Mouse (Mus musculus) lung, embryonic 15.5 days (tissue): ENCODE measurements around the gene Aptx. TPM values are rescaled to one million over a fixed set of nuclear protein-coding genes. Genes with fewer than 3 reads are reported as not detected.
A peak's percentile ranks its signal among the peaks of the same experiment; 100 is the strongest.

Experiments used
- ATAC-seq: fragments of 200-750 bp; cut with Nextera tagmentation; 2 replicates; pipeline ENCODE4 v1.8.0; 2017; ENCODE audit warnings: moderate number of reproducible peaks, borderline replicate concordance; ENCODE audit not compliant: low FRiP score, low TSS enrichment; ENCODE audit errors: extremely low read depth
- H3K27ac ChIP-seq: fragments of 300-500 bp; sonication (generic); 2 replicates; pipeline ENCODE4 v1.5.1; 2015; ENCODE audit warnings: moderate library complexity, mild to moderate bottlenecking, inconsistent platforms
- H3K27me3 ChIP-seq: fragments of 300-500 bp; sonication (generic); 2 replicates; pipeline ENCODE4 v1.6.1; 2015; ENCODE audit warnings: inconsistent platforms
- H3K36me3 ChIP-seq: fragments of 300-500 bp; sonication (generic); 2 replicates; pipeline ENCODE4 v1.6.1; 2015; ENCODE audit warnings: inconsistent platforms
- H3K4me1 ChIP-seq: fragments of 300-500 bp; sonication (generic); 2 replicates; pipeline ENCODE4 v1.6.1; 2015; ENCODE audit warnings: inconsistent platforms
- H3K4me2 ChIP-seq: fragments of 300-500 bp; sonication (generic); 2 replicates; pipeline ENCODE4 v1.6.1; 2015; ENCODE audit warnings: inconsistent platforms, mild to moderate bottlenecking, moderate library complexity
- H3K4me3 ChIP-seq: fragments of 300-500 bp; sonication (generic); 2 replicates; pipeline ENCODE4 v1.5.1; 2015; ENCODE audit warnings: mild to moderate bottlenecking, inconsistent platforms
- H3K9ac ChIP-seq: fragments of 300-500 bp; sonication (generic); 2 replicates; pipeline ENCODE4 v1.6.1; 2015; ENCODE audit warnings: inconsistent platforms
- H3K9me3 ChIP-seq: fragments of 300-500 bp; sonication (generic); 2 replicates; pipeline ENCODE4 v1.6.1; 2016; ENCODE audit warnings: inconsistent platforms
- WGBS: fragments of 180-500 bp; shearing (Covaris S2); methylation state at CpG from one replicate; pipeline ENCODE4 v1.1.7; 2015; 5-methylcytosine and 5-hydroxymethylcytosine counted together
- polyA plus RNA-seq: library from polyadenylated mRNA; unstranded; fragments of >200 nt; fragmentation: Nextera tagmentation; extraction: Ambion mirVana; gene quantifications from 2 replicates; pipeline ENCODE4 v1.2.1, GENCODE M21; 2015

The Aptx gene
- 27.1 and 28.6 TPM in 2 replicates for polyA plus RNA-seq

GRCm38 (mm10) chr4:40702797-40703709 is at the start of gene Aptx:
Gene Aptx, minus strand, starts transcription at chr4:40703194.
- Histone ChIP-seq H3K9me3 (no peaks in the 10 kb centered on the region), H3K4me1 (peaks cover 18% of the 10 kb centered on the region), H3K27me3 (no peaks in the 10 kb centered on the region), H3K27ac (peak within 1 kb of the TSS; percentile 98), H3K4me3 (peak within 1 kb of the TSS; percentile 61), H3K36me3 (no peaks in the 10 kb centered on the region), H3K4me2 (peak within 1 kb of the TSS; percentile 67), H3K9ac (peak within 1 kb of the TSS; percentile 67)
- ATAC-seq: peak; percentile 92
- under 1% methylated on average over 42 of the region's 42 CpGs for WGBS

- no peak overlapping the region for H3K4me3 ChIP-seq
- WGBS: 72% methylated on average over 1 of the region's 1 CpGs
- H3K27me3 ChIP-seq: no peaks in the 10 kb centered on the region
- no peaks in the 10 kb centered on the region for H3K4me1 ChIP-seq
- no peak overlapping the region for H3K27ac ChIP-seq
- no peak for ATAC-seq
- H3K36me3 ChIP-seq: peaks cover 82% of the 10 kb centered on the region
- H3K9me3 ChIP-seq: no peaks in the 10 kb centered on the region
- no peak overlapping the region for H3K4me2 ChIP-seq
- no peak overlapping the region for H3K9ac ChIP-seq
These were observed 32.4 kb upstream of the Aptx start for GRCm38 (mm10) chr4:40735351-40735750.

GRCm38 (mm10) chr4:40731262-40731661 is 28.3 kb upstream of the Aptx start:
- no peak overlapping the region for H3K27ac ChIP-seq
- no peak for ATAC-seq
- no peaks in the 10 kb centered on the region for H3K9me3 ChIP-seq
- H3K9ac ChIP-seq: no peak overlapping the region
- H3K36me3 ChIP-seq: peaks cover 84% of the 10 kb centered on the region
- no peak overlapping the region for H3K4me2 ChIP-seq
- peaks cover 7% of the 10 kb centered on the region; the same call in 1 of the 2 replicates for H3K4me1 ChIP-seq
- no peaks in the 10 kb centered on the region for H3K27me3 ChIP-seq
- H3K4me3 ChIP-seq: no peak overlapping the region

- no peak overlapping the region for H3K4me3 ChIP-seq
- H3K9me3 ChIP-seq: no peaks in the 10 kb centered on the region
- peaks cover 21% of the 10 kb centered on the region for H3K4me1 ChIP-seq
- H3K27ac ChIP-seq: no peak overlapping the region
- 0 out of 2 replicates have a peak overlapping the region, but pooled peaks have one; percentile 4 for H3K9ac ChIP-seq
- WGBS: 65% methylated on average over 1 of the region's 1 CpGs
- H3K4me2 ChIP-seq: no peak overlapping the region
- no peaks in the 10 kb centered on the region for H3K27me3 ChIP-seq
- ATAC-seq: no peak
- peaks cover 67% of the 10 kb centered on the region for H3K36me3 ChIP-seq
These were observed 24.3 kb upstream of the Aptx start for GRCm38 (mm10) chr4:40727247-40727646.

- peaks cover 29% of the 10 kb centered on the region for H3K4me1 ChIP-seq
- no peak overlapping the region for H3K9ac ChIP-seq
- H3K36me3 ChIP-seq: peaks cover 50% of the 10 kb centered on the region
- ATAC-seq: no peak
- H3K4me3 ChIP-seq: no peak overlapping the region
- H3K9me3 ChIP-seq: no peaks in the 10 kb centered on the region
- H3K4me2 ChIP-seq: no peak overlapping the region
- H3K27ac ChIP-seq: no peak overlapping the region
- no peaks in the 10 kb centered on the region for H3K27me3 ChIP-seq
These were observed 22.6 kb upstream of the Aptx start for GRCm38 (mm10) chr4:40725554-40725953.

GRCm38 (mm10) chr4:40725141-40725540 is 22.1 kb upstream of the Aptx start:
- ATAC-seq: no peak
- Histone ChIP-seq H3K4me3 (0 out of 2 replicates have a peak overlapping the region, but pooled peaks have one; percentile 93), H3K4me1 (peaks cover 29% of the 10 kb centered on the region), H3K4me2 (peak overlapping the region; percentile 76), H3K9ac (no peak overlapping the region), H3K9me3 (no peaks in the 10 kb centered on the region), H3K27ac (no peak overlapping the region), H3K27me3 (no peaks in the 10 kb centered on the region), H3K36me3 (peaks cover 47% of the 10 kb centered on the region)
- 78% methylated on average over 7 of the region's 7 CpGs for WGBS

- H3K9ac ChIP-seq: peak overlapping the region; percentile 97
- peak overlapping the region; percentile 76 for H3K4me2 ChIP-seq
- peaks cover 29% of the 10 kb centered on the region for H3K4me1 ChIP-seq
- peak overlapping the region; percentile 93 for H3K4me3 ChIP-seq
- H3K27ac ChIP-seq: peak overlapping the region; percentile 99
- peak; percentile 86 for ATAC-seq
- H3K36me3 ChIP-seq: peaks cover 28% of the 10 kb centered on the region
- no peaks in the 10 kb centered on the region for H3K9me3 ChIP-seq
- 1% methylated on average over 59 of the region's 62 CpGs for WGBS
- no peaks in the 10 kb centered on the region for H3K27me3 ChIP-seq
These were observed 19.9 kb upstream of the Aptx start for GRCm38 (mm10) chr4:40722687-40723460.

GRCm38 (mm10) chr4:40722011-40722666 is 19.1 kb upstream of the Aptx start, which contains the start of gene Dnaja1:
Gene Dnaja1, plus strand, starts transcription at chr4:40722150.
- Histone ChIP-seq H3K36me3 (peaks cover 23% of the 10 kb centered on the region), H3K9ac (peak within 1 kb of the TSS; percentile 97), H3K27me3 (no peaks in the 10 kb centered on the region), H3K4me2 (peak within 1 kb of the TSS; percentile 76), H3K4me3 (peak within 1 kb of the TSS; percentile 93), H3K27ac (peak within 1 kb of the TSS; percentile 99), H3K9me3 (no peaks in the 10 kb centered on the region), H3K4me1 (peaks cover 25% of the 10 kb centered on the region)
- ATAC-seq: peak; percentile 95
- under 1% methylated on average over 45 of the region's 54 CpGs for WGBS

GRCm38 (mm10) chr4:40720910-40721309 is 17.9 kb upstream of the Aptx start:
- Histone ChIP-seq H3K4me2 (peak overlapping the region; percentile 76; the same call in 1 of the 2 replicates), H3K9ac (no peak overlapping the region), H3K36me3 (peaks cover 14% of the 10 kb centered on the region), H3K9me3 (no peaks in the 10 kb centered on the region), H3K4me3 (no peak overlapping the region), H3K27me3 (no peaks in the 10 kb centered on the region), H3K4me1 (peaks cover 21% of the 10 kb centered on the region), H3K27ac (peak overlapping the region; percentile 99)
- no peak for ATAC-seq
- 90% methylated on average over 8 of the region's 8 CpGs for WGBS

- Histone ChIP-seq H3K4me1 (peaks cover 7% of the 10 kb centered on the region), H3K36me3 (no peaks in the 10 kb centered on the region), H3K27me3 (no peaks in the 10 kb centered on the region), H3K9ac (no peak overlapping the region), H3K27ac (no peak overlapping the region), H3K4me3 (no peak overlapping the region), H3K4me2 (no peak overlapping the region), H3K9me3 (no peaks in the 10 kb centered on the region)
- ATAC-seq: no peak
- WGBS: 87% methylated on average over 3 of the region's 3 CpGs
These were observed 14.1 kb upstream of the Aptx start for GRCm38 (mm10) chr4:40717141-40717540.

GRCm38 (mm10) chr4:40703710-40704275 is 799 bp upstream of the Aptx start:
- H3K27ac ChIP-seq: peak overlapping the region; percentile 98
- H3K4me1 ChIP-seq: peaks cover 18% of the 10 kb centered on the region
- peak overlapping the region; percentile 67 for H3K4me2 ChIP-seq
- no peak for ATAC-seq
- peak overlapping the region; percentile 61 for H3K4me3 ChIP-seq
- H3K9me3 ChIP-seq: no peaks in the 10 kb centered on the region
- no peaks in the 10 kb centered on the region for H3K36me3 ChIP-seq
- H3K27me3 ChIP-seq: no peaks in the 10 kb centered on the region
- peak overlapping the region; percentile 67 for H3K9ac ChIP-seq
- 18% methylated on average over 9 of the region's 9 CpGs for WGBS
